Mouse (Mus musculus) ES-E14 (cell line): ENCODE data around the gene Nos3.

Source experiments
- CHD2 ChIP-seq: IDR thresholded peaks from 2 replicates; pipeline ENCODE4 v1.6.1; 2014; ENCODE audit warnings: mild to moderate bottlenecking, low read depth, low read length, inconsistent platforms
- HCFC1 ChIP-seq: IDR thresholded peaks from 2 replicates; pipeline ENCODE4 v1.6.1; 2012; ENCODE audit warnings: low read length, inconsistent platforms, borderline replicate concordance; ENCODE audit not compliant: insufficient read depth
- MAFK ChIP-seq: IDR thresholded peaks from 2 replicates; pipeline ENCODE4 v1.6.1; 2014; ENCODE audit warnings: mild to moderate bottlenecking, low read depth, low read length, inconsistent platforms; ENCODE audit not compliant: insufficient read depth
- ZC3H11A ChIP-seq: IDR thresholded peaks from 2 replicates; pipeline ENCODE4 v1.6.1; 2012; ENCODE audit warnings: low read depth, mild to moderate bottlenecking, inconsistent platforms, low read length, borderline replicate concordance
- ZNF384 ChIP-seq: IDR thresholded peaks from 2 replicates; pipeline ENCODE4 v1.6.1; 2012; ENCODE audit warnings: low read depth, low read length, inconsistent platforms

- TF ChIP-seq HCFC1: peak; percentile 58; the same call in 1 of the 2 replicates
- TF ChIP-seq ZC3H11A: no peak
- no peak for TF ChIP-seq MAFK
- no peak for TF ChIP-seq ZNF384
- TF ChIP-seq CHD2: no peak
Observed at GRCm38 (mm10) chr5:24424861-24425411, 60.3 kb downstream of the Nos3 start.
